Mouse (Mus musculus): Measurements from ENCODE around the gene Ube2v1.
"Not testable (repeated sequence)": the region's sequence is repeated elsewhere in the genome, so short reads cannot be mapped to it uniquely, and the experiment has no call there.

The Ube2v1 gene

GRCm38 (mm10) chr2:167654911-167655600, 23.2 kb upstream of the Ube2v1 start:
- DNase-seq (ENCODE audit: low read depth), result no peak

GRCm38 (mm10) chr2:167652694-167653093, 20.8 kb upstream of the Ube2v1 start:
- no peak for DNase-seq (ENCODE audit: low read depth)

DNA sequence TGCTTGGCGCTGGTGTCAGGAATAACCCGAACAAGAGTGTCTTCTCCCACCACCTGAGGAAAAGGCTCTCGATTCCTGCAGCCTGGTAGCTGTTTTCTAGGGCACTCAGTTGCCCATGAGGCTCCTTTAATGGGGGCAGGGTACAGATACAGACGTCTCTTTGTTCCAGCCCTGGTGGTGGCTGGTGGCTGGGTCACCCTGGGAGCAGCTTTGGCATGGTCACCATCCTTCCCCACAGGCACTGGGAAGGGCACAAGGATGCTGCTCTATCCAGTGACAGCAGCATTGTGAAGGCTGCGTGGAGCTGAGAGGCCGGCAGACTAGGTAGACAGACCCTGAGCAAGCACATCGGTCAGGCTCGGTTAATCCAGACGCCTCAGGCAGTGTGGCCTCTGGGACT, 19.7 kb upstream of the Ube2v1 start:
- no peak for DNase-seq (ENCODE audit: low read depth)

GRCm38 (mm10) chr2:167649290-167650032, 17.6 kb upstream of the Ube2v1 start:
- DNase-seq (ENCODE audit: low read depth), result no peak

GRCm38 (mm10) chr2:167646411-167646810, 14.5 kb upstream of the Ube2v1 start:
- DNase-seq (ENCODE audit: low read depth), result no peak

- not testable (repeated sequence) for DNase-seq (ENCODE audit: low read depth)
Observed at GRCm38 (mm10) chr2:167643356-167644052, 11.6 kb upstream of the Ube2v1 start.

GRCm38 (mm10) chr2:167642164-167642563, 10.3 kb upstream of the Ube2v1 start:
- no peak for DNase-seq (ENCODE audit: low read depth)

DNA sequence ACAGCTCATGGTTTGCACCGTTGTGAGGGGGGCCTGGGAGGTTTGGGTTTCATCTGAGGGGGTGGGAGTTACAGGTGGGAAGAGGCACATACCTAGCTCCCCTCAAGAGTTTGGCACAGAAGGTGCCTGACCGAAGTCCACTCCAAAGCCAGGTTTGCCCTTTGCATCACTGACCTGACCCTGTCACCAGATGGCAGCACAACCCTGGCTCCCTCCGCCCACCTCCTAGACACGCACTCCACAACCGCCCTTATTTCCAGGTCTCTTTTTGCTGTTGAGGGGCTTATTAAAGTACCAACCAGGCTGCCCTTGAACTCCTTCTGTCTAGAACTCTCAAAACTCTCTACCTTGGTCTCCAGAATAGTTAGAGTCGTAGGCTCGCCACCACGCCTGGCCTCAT, 9.4 kb upstream of the Ube2v1 start:
- peak; percentile 68 for DNase-seq (ENCODE audit: low read depth)

DNA sequence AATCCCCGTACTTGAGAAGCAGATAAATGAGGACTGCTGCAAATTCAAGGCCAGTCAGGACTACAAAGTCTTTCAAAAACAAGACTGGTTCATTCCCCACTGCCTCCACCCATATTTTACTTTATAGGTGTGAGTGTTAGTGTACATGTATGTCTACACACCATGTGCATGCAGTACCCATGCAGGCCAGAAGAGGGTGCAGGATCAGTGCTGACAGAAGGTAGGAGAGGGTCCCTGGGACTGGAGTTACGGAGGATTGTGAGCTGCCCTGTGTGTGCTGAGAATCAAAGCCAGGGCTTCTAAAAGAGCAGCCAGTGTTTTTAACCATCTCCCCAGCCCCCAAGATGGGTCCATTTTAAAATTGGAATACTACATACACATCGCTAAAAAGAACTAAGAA, 8.4 kb upstream of the Ube2v1 start:
- peak; percentile 78 for DNase-seq (ENCODE audit: low read depth)

GRCm38 (mm10) chr2:167634865-167635512, 3.1 kb upstream of the Ube2v1 start:
- DNase-seq (ENCODE audit: low read depth), result no peak

GRCm38 (mm10) chr2:167634338-167634770, 2.5 kb upstream of the Ube2v1 start:
- peak; percentile 100 for DNase-seq (ENCODE audit: low read depth)

GRCm38 (mm10) chr2:167633537-167633872, 1.6 kb upstream of the Ube2v1 start:
- DNase-seq (ENCODE audit: low read depth), result peak; percentile 34

- DNase-seq (ENCODE audit: low read depth), result peak; percentile 47
Observed at GRCm38 (mm10) chr2:167632731-167633536, 1.0 kb upstream of the Ube2v1 start.

GRCm38 (mm10) chr2:167631181-167631590, 709 bp downstream of the Ube2v1 start:
- DNase-seq (ENCODE audit: low read depth), result peak; percentile 52

- DNase-seq (ENCODE audit: low read depth), result no peak
Observed at GRCm38 (mm10) chr2:167630421-167630820, 1.5 kb downstream of the Ube2v1 start.

- no peak for DNase-seq (ENCODE audit: low read depth)
Observed at GRCm38 (mm10) chr2:167629665-167630209, 2.2 kb downstream of the Ube2v1 start.

DNA sequence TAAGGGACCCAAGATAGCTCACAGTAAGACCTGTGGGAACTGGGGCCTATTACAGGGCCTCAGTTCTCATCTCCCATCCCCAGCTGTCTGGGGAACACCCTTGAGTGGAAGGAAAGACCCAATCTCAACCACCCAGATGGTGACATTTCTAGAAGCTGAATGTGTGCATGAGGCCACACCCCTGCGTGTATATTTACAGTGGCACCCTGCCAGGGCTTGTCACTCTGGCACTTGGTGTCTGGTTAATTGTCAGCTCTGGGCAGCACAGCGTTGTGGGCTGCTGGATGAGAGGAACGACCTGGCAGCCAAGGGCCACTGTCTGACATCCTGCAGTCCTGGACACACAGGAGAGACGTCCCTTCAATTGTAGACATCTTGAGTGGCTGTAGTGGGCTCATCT, 3.0 kb downstream of the Ube2v1 start:
- no peak for DNase-seq (ENCODE audit: low read depth)

GRCm38 (mm10) chr2:167627019-167627418, 4.9 kb downstream of the Ube2v1 start:
- no peak for DNase-seq (ENCODE audit: low read depth)

DNA sequence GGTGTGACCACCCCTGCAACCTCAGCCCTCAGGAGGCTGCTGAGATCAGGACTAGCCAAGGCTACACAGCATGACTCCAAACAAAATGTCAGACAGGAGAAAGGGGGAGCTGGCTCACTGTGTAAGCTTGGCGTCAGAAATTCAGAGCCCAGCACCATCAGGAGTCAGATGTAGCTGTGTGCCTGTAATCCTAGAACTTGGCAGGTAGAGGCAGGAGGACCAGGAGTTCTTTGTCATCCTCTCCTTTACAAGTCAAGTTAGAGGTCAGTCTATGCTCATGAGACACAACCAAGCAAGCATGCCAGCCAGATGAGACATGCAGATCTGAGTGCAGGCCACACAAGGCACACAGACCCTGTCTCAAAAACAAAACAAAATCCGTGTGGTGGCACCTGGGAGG, 6.2 kb downstream of the Ube2v1 start:
- DNase-seq (ENCODE audit: low read depth), result no peak

DNA sequence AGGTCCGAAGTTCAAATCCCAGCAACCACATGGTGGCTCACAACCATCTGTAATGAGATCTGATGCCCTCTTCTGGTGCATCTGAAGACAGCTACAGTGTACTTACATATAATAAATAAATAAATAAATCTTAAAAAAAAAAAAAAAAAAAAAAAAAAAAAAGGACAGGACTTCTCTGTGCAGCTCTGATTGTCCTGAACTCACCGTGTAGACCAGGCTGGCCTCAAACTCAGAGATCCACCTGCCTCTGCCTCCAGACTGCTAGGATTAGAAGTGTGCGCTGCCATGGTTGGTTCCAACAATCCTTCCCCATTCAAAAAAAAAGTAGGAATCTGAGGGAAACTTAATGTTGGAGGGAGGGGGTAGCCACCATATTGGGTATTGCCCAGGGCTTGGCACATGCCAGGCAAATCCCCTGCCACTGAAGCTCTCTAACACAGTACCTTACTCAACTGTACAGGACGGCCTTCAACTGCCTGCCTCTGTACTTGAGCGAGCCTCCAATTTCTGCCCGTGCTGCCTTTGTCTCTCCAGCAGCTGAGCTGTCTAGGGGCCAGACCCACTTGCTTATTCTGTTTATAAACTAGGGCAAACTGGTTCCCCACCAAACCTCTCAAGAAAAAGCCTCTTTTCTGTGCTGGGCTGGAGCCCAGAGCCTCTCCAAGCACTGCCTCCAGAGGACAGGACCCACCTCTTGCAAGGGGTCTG, 7.4 kb downstream of the Ube2v1 start:
- DNase-seq (ENCODE audit: low read depth), result no peak

GRCm38 (mm10) chr2:167622965-167623364, 8.9 kb downstream of the Ube2v1 start:
- DNase-seq (ENCODE audit: low read depth), result peak; percentile 54
